8 mouse cellular contexts compared by ENCODE assay signal in genomic region chr4:117189382-117189855, GRCm38 (mm10). TPM values are rescaled to one million over a fixed set of nuclear protein-coding genes. Genes with fewer than 3 reads are reported as not detected.
DNase-seq lines count a peak whose midpoint lies in the region; ATAC-seq lines count a peak whose summit lies in the region.

No protein-coding gene starts in this region.

- H3K4me2 ChIP-seq in hindbrain, embryonic 15.5 days, result peak overlapping the region; percentile 58

- WGBS in hindbrain, embryonic 15.5 days, result under 1% methylated on average over 16 of the region's 16 CpGs

- peak; percentile 74; the same call in 1 of the 2 replicates for ATAC-seq in hindbrain, embryonic 15.5 days (ENCODE audit: low FRiP score, low read depth)

- peak; percentile 83 for DNase-seq in T-cell, adult 2 months (ENCODE audit: low spot score)
- DNase-seq in cerebellum, postnatal 14 days, result peak; percentile 88 to 92
- DNase-seq in frontal cortex, postnatal 36 days (ENCODE audit: low spot score in 2 of 2), result peak; percentile 78 to 84
- peak; percentile 79 for DNase-seq in left cerebral cortex, adult 11 months (ENCODE audit: low spot score)
- peak; percentile 85 to 89 for DNase-seq in lung, postnatal 4 days
- DNase-seq in retina, postnatal 1 day, result peak; percentile 92
- DNase-seq in thymus, postnatal 4 days, result peak; percentile 96

- no peaks in the 10 kb centered on the region for H3K27me3 ChIP-seq in hindbrain, embryonic 15.5 days

- H3K4me1 ChIP-seq in hindbrain, embryonic 15.5 days (replicated peaks), result 0 out of 2 replicates have a peak, but pooled peaks cover 3% of the 10 kb centered on the region

- H3K9ac ChIP-seq in hindbrain, embryonic 15.5 days, result peak overlapping the region; percentile 61

- peak overlapping the region; percentile 84 for H3K27ac ChIP-seq in hindbrain, embryonic 15.5 days (replicated peaks)

- no peaks in the 10 kb centered on the region for H3K36me3 ChIP-seq in hindbrain, embryonic 15.5 days

- peak overlapping the region; percentile 31 for H3K4me3 ChIP-seq in hindbrain, embryonic 15.5 days

- H3K9me3 ChIP-seq in hindbrain, embryonic 15.5 days, result no peaks in the 10 kb centered on the region

RNA-seq across cellular contexts. Expression of gene Kif2c, which starts 7.0 kb away (rescaled TPM):
- 12.9 and 14.4 TPM in 2 replicates for polyA plus RNA-seq in hindbrain, embryonic 15.5 days (2015; fragmentation: Nextera tagmentation; extraction: Ambion mirVana)

RNA-seq across cellular contexts. Expression of gene Rps8, which starts 33.4 kb away (rescaled TPM):
- polyA plus RNA-seq in hindbrain, embryonic 15.5 days (2015; fragmentation: Nextera tagmentation; extraction: Ambion mirVana), result 468 and 502 TPM in 2 replicates

RNA-seq across cellular contexts. Expression of gene Plk3, which starts 55.7 kb away (rescaled TPM):
- polyA plus RNA-seq in hindbrain, embryonic 15.5 days (2015; fragmentation: Nextera tagmentation; extraction: Ambion mirVana), result 24.9 and 25.0 TPM in 2 replicates

Comparison
In these comparisons a context has a peak if more than half of its experiments do, and no peak if none do; other contexts are left out.
1. Peak in every context shown above with its lines: DNase-seq, ATAC-seq, H3K4me3 ChIP-seq and H3K27ac ChIP-seq.